Mouse (Mus musculus) MEL (cell line): ENCODE measurements around the gene Madcam1. TPM values are rescaled to one million over a fixed set of nuclear protein-coding genes. Genes with fewer than 3 reads are reported as not detected.

Source experiments
- DNase-seq: peaks from one replicate; pipeline ENCODE4 v3.0.0; 2011; ENCODE audit warnings: low read depth, low spot score
- H3K27ac ChIP-seq: 2 replicates; pipeline ENCODE4 v1.5.1; 2012; ENCODE audit warnings: low read depth, mild to moderate bottlenecking, control low read depth, low read length, moderate library complexity; ENCODE audit not compliant: control insufficient read depth
- H3K27me3 ChIP-seq, 2 experiments: fragments of 150-350 bp in 1 of 2; sonication (generic) in 1 of 2; 2 replicates each; pipeline ENCODE4 v1.6.1; 2012; ENCODE audit warnings: low read length in 2 of 2, mild to moderate bottlenecking in 2 of 2, improper control_type of control experiment in 1 of 2, moderate library complexity in 1 of 2; ENCODE audit not compliant: insufficient read depth in 2 of 2, control insufficient read depth in 1 of 2
- H3K36me3 ChIP-seq, 2 experiments: 2 replicates each; pipeline ENCODE4 v1.6.1; 2012 to 2014; ENCODE audit warnings: low read length in 2 of 2, improper control_type of control experiment in 1 of 2, inconsistent platforms in 1 of 2, mild to moderate bottlenecking in 1 of 2; ENCODE audit not compliant: insufficient read depth in 2 of 2, control insufficient read depth in 1 of 2
- H3K4me1 ChIP-seq, 2 experiments: fragments of 150-350 bp in 1 of 2; sonication (generic) in 1 of 2; 2 replicates each; pipeline ENCODE4 v1.6.1; 2012; ENCODE audit warnings: low read length in 2 of 2, improper control_type of control experiment in 1 of 2, mild to moderate bottlenecking in 1 of 2; ENCODE audit not compliant: insufficient read depth in 2 of 2, control insufficient read depth in 1 of 2
- H3K4me3 ChIP-seq, 2 experiments: fragments of 150-350 bp in 1 of 2; sonication (generic) in 1 of 2; 2 replicates each; pipeline ENCODE4 v1.5.1; 2012; ENCODE audit warnings: low read depth in 2 of 2, low read length in 2 of 2, mild to moderate bottlenecking in 2 of 2, moderate library complexity in 2 of 2, control low read depth in 1 of 2, improper control_type of control experiment in 1 of 2; ENCODE audit not compliant: control insufficient read depth in 1 of 2, insufficient read depth in 1 of 2
- H3K79me2 ChIP-seq: 2 replicates; pipeline ENCODE4 v1.6.1; 2012; ENCODE audit warnings: mild to moderate bottlenecking, low read length, moderate library complexity; ENCODE audit not compliant: control insufficient read depth, poor library complexity, insufficient read depth
- H3K9ac ChIP-seq: 2 replicates; pipeline ENCODE4 v1.6.1; 2012; ENCODE audit warnings: low read depth, mild to moderate bottlenecking, control low read depth, low read length, moderate library complexity; ENCODE audit not compliant: control insufficient read depth, poor library complexity, severe bottlenecking
- H3K9me3 ChIP-seq: fragments of 150-350 bp; sonication (generic); replicated peaks from 2 replicates; pipeline ENCODE4 v1.6.1; 2012; ENCODE audit warnings: mild to moderate bottlenecking, low read length, improper control_type of control experiment, moderate library complexity; ENCODE audit not compliant: insufficient read depth
- BHLHE40 ChIP-seq: IDR thresholded peaks from 2 replicates; pipeline ENCODE4 v1.6.1; 2012; ENCODE audit warnings: low read depth, mild to moderate bottlenecking, inconsistent platforms, low read length, improper control_type of control experiment, borderline replicate concordance
- CHD2 ChIP-seq: IDR thresholded peaks from 2 replicates; pipeline ENCODE4 v1.6.1; 2011; ENCODE audit warnings: low read length, improper control_type of control experiment
- CTCF ChIP-seq, 3 experiments: IDR thresholded peaks in 2 of 3; conservative IDR thresholded peaks in 1 of 3; 2 replicates each; pipeline ENCODE4 v1.5.1; 2011 to 2012; ENCODE audit warnings: low read length in 3 of 3, low read depth in 2 of 3, mild to moderate bottlenecking in 2 of 3, improper control_type of control experiment in 1 of 3, inconsistent platforms in 1 of 3, mixed read lengths in 1 of 3, moderate library complexity in 1 of 3; ENCODE audit not compliant: control insufficient read depth in 1 of 3, insufficient read depth in 1 of 3, poor library complexity in 1 of 3, severe bottlenecking in 1 of 3
- E2F4 ChIP-seq: IDR thresholded peaks from 2 replicates; pipeline ENCODE4 v1.6.1; 2011; ENCODE audit warnings: low read depth, low read length, improper control_type of control experiment, borderline replicate concordance
- ETS1 ChIP-seq: IDR thresholded peaks from 2 replicates; pipeline ENCODE4 v1.6.1; 2012; ENCODE audit warnings: low read depth, mild to moderate bottlenecking, inconsistent platforms, low read length, improper control_type of control experiment, moderate library complexity
- HCFC1 ChIP-seq: IDR thresholded peaks from 2 replicates; pipeline ENCODE4 v1.6.1; 2012; ENCODE audit warnings: low read depth, mild to moderate bottlenecking, inconsistent platforms, low read length, improper control_type of control experiment, moderate library complexity
- MAX ChIP-seq: IDR thresholded peaks from 2 replicates; pipeline ENCODE4 v1.6.1; 2011; ENCODE audit warnings: low read length, improper control_type of control experiment
- MAZ ChIP-seq: IDR thresholded peaks from 2 replicates; pipeline ENCODE4 v1.6.1; 2012; ENCODE audit warnings: low read depth, mild to moderate bottlenecking, inconsistent platforms, low read length, improper control_type of control experiment
- MXI1 ChIP-seq: IDR thresholded peaks from 2 replicates; pipeline ENCODE4 v1.6.1; 2011; ENCODE audit warnings: mild to moderate bottlenecking, low read depth, low read length, improper control_type of control experiment
- NELFE ChIP-seq: IDR thresholded peaks from 2 replicates; pipeline ENCODE4 v1.6.1; 2011; ENCODE audit warnings: low read depth, low read length, improper control_type of control experiment
- NRF1 ChIP-seq: IDR thresholded peaks from 2 replicates; pipeline ENCODE4 v1.6.1; 2014; ENCODE audit warnings: low read depth, mild to moderate bottlenecking, inconsistent platforms, low read length, improper control_type of control experiment, moderate library complexity; ENCODE audit not compliant: poor library complexity, insufficient read depth, severe bottlenecking
- POLR2A ChIP-seq, 2 experiments: IDR thresholded peaks; 2 replicates each; pipeline ENCODE4 v1.6.1; 2011 to 2012; ENCODE audit warnings: low read length in 2 of 2, mild to moderate bottlenecking in 2 of 2, control low read depth in 1 of 2, improper control_type of control experiment in 1 of 2, low read depth in 1 of 2, moderate library complexity in 1 of 2; ENCODE audit not compliant: control insufficient read depth in 1 of 2, insufficient read depth in 1 of 2, poor library complexity in 1 of 2
- POLR2AphosphoS2 ChIP-seq: IDR thresholded peaks from 2 replicates; pipeline ENCODE4 v1.6.1; 2011; ENCODE audit warnings: low read length, improper control_type of control experiment
- POLR2AphosphoS5 ChIP-seq: IDR thresholded peaks from 2 replicates; pipeline ENCODE4 v1.6.1; 2012; ENCODE audit warnings: low read depth, borderline replicate concordance, mild to moderate bottlenecking, inconsistent platforms, low read length, moderate library complexity, mixed read lengths
- SIN3A ChIP-seq: IDR thresholded peaks from 2 replicates; pipeline ENCODE4 v1.6.1; 2012; ENCODE audit warnings: low read length, improper control_type of control experiment, inconsistent platforms
- TBP ChIP-seq: IDR thresholded peaks from 2 replicates; pipeline ENCODE4 v1.8.0; 2011; ENCODE audit warnings: low read depth, low read length, improper control_type of control experiment
- TCF12 ChIP-seq: IDR thresholded peaks from 2 replicates; pipeline ENCODE4 v1.6.1; 2014; ENCODE audit warnings: low read depth, mild to moderate bottlenecking, inconsistent platforms, low read length, improper control_type of control experiment, moderate library complexity
- UBTF ChIP-seq: IDR thresholded peaks from 2 replicates; pipeline ENCODE4 v1.6.1; 2012; ENCODE audit warnings: low read depth, mild to moderate bottlenecking, inconsistent platforms, low read length, improper control_type of control experiment, moderate library complexity, borderline replicate concordance; ENCODE audit not compliant: insufficient read depth
- USF1 ChIP-seq: IDR thresholded peaks from 2 replicates; pipeline ENCODE4 v1.6.1; 2014; ENCODE audit warnings: low read depth, mild to moderate bottlenecking, inconsistent platforms, low read length, improper control_type of control experiment, moderate library complexity
- USF2 ChIP-seq, 2 experiments: IDR thresholded peaks; 2 replicates each; pipeline ENCODE4 v1.6.1; 2011 to 2012; ENCODE audit warnings: improper control_type of control experiment in 2 of 2, low read length in 2 of 2, borderline replicate concordance in 1 of 2, inconsistent platforms in 1 of 2, low read depth in 1 of 2, mild to moderate bottlenecking in 1 of 2; ENCODE audit not compliant: insufficient read depth in 1 of 2
- ZMIZ1 ChIP-seq: IDR thresholded peaks from 2 replicates; pipeline ENCODE4 v1.6.1; 2012; ENCODE audit warnings: low read depth, mild to moderate bottlenecking, inconsistent platforms, low read length, improper control_type of control experiment, moderate library complexity
- ZNF384 ChIP-seq: IDR thresholded peaks from 2 replicates; pipeline ENCODE4 v1.6.1; 2012; ENCODE audit warnings: low read depth, mild to moderate bottlenecking, inconsistent platforms, low read length, improper control_type of control experiment
- polyA plus RNA-seq, 2 experiments: library from polyadenylated mRNA; stranded (reverse) in 1 of 2; unstranded in 1 of 2; fragments of >175 nt in 1 of 2; fragments of >200 nt in 1 of 2; gene quantifications; 2 replicates each; pipeline versions ENCODE4 v1.2.1 to v1.2.4; 2012; ENCODE audit warnings: low replicate concordance in 2 of 2, low read depth in 1 of 2; ENCODE audit not compliant: insufficient read length in 2 of 2, insufficient read depth in 1 of 2, missing spikeins in 1 of 2
- total RNA-seq: library from RNA; depleted of rRNA; stranded (reverse); fragments of 300-350 nt; gene quantifications from 2 replicates; pipeline ENCODE4 v1.2.3, GENCODE M21; 2012

The Madcam1 gene
- total and polyA plus RNA-seq, 3 experiments, result not detected

DNA sequence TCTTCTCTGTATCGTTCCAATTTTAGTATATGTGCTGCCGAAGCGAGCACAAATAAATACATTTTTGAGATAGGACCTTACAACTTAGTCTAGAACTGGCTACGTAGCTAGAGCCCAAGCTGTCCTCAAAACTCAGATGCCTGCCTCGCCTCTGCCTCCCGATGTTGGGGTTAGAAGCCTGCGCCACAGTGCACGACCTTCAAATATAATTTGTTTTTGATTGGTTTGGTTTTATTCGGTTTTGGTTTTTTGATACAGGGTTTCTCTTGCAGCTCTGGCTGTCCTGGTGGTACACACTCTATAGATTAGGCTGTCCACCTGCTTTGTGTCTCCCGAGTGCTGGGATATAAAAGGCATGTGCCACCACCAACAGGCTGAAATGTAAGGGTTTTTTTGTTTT, 39.2 kb downstream of the Madcam1 start:
- H3K4me3 ChIP-seq, result peak overlapping the region; percentile 61 to 84
- H3K4me1 ChIP-seq, result peaks cover 9 to 16% of the 10 kb centered on the region in 2 experiments; a peak in 3 of 4 replicates
- TF ChIP-seq ZMIZ1 (no peak), ZNF384 (0 out of 2 replicates have a peak, but pooled peaks have one; percentile 8), MXI1 (0 out of 2 replicates have a peak, but pooled peaks have one; percentile 46), POLR2AphosphoS5 (no peak), POLR2A (IDR thresholded peaks at IDR 0.05; ENCODE audit: control insufficient read depth in 1 of 2, insufficient read depth in 1 of 2, low read depth in 1 of 2, low read length in 2 of 2, poor library complexity in 1 of 2) (0 out of 4 replicates have a peak, but pooled peaks of 1 of the 2 experiments have one; percentile 25)
- TF ChIP-seq, all 39 proteins: peak for 3
- Histone ChIP-seq H3K36me3 (peaks cover 0 to 14% of the 10 kb centered on the region in 2 experiments; a peak in 2 of 4 replicates), H3K79me2 (peaks cover 40% of the 10 kb centered on the region), H3K9me3 (no peaks in the 10 kb centered on the region), H3K27ac (peak overlapping the region; percentile 80), H3K9ac (peak overlapping the region; percentile 78), H3K27me3 (no peaks in the 10 kb centered on the region)
- DNase-seq, result peak; percentile 73

DNA sequence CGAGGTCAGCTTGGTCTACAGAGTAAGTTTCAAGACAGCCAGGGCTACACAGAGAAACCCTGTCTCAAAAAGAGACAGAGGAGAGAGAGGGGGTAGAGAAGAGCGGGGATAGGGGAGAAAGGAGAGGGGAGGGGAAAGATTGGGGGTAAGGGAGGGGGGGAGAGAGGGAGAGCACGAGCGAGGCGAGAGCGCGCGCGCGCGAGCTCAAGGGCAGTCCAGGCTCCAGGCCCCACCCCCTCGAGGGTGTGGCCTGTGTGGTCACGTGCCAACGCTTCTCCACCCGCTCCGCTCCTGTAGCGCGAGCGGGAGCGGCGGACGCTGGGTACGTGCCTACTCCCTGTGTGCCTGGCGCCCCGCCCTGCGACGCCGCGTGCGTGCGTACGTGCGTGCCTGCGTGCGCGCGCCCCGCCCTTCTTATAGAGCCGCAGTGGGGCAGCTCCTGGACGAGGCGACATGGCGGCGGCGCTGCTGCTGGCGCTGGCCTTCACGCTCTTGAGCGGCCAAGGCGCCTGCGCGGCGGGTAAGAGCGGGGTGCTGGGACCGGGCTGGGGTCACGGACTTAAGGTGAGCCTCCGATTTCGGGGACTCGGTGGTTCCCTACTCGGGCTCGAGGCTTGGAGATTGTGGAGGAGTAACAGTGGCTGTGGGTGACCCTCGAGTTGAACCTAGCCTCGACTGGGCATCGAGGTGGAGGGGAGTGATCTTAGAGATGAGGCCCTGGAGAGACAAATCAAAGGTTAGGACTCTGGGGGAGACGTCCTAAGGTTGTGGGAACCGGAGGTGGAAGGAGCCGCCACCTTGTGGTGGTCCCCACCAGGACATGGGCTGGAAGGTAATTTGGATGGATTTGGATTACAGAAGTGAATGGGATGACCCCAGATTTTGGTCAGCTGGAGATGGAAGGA, 40.0 kb downstream of the Madcam1 start, which contains the start of gene Bsg:
Gene Bsg, plus strand, starts transcription at position 427 of the 905 bp plus-strand sequence.
- peak within 1 kb of the TSS; percentile 84 for H3K9ac ChIP-seq
- H3K4me3 ChIP-seq, result peak within 1 kb of the TSS; percentile 86 to 92
- H3K4me1 ChIP-seq, result peaks cover 9 to 16% of the 10 kb centered on the region in 2 experiments; a peak in 3 of 4 replicates
- no peaks in the 10 kb centered on the region for H3K9me3 ChIP-seq
- TF ChIP-seq TCF12 (peak; percentile 71), NRF1 (peak; percentile 71), ZMIZ1 (peak; percentile 98), UBTF (no peak), USF1 (peak; percentile 99), SIN3A (peak; percentile 53), POLR2A (IDR thresholded peaks at IDR 0.05; ENCODE audit: control insufficient read depth in 1 of 2, insufficient read depth in 1 of 2, low read depth in 1 of 2, low read length in 2 of 2, poor library complexity in 1 of 2) (peak; percentile 98), POLR2AphosphoS5 (no peak), USF2 (IDR thresholded peaks at IDR 0.05; ENCODE audit: borderline replicate concordance in 1 of 2, insufficient read depth in 1 of 2, low read depth in 1 of 2, low read length in 2 of 2) (peak; percentile 54 to 87; a peak in 3 of 4 replicates), MAX (peak; percentile 95), CTCF (IDR thresholded peaks at IDR 0.05 in 2 of 3, conservative IDR thresholded peaks at IDR 0.05 in 1 of 3; ENCODE audit: control insufficient read depth in 1 of 3, insufficient read depth in 1 of 3, low read depth in 2 of 3, low read length in 3 of 3, poor library complexity in 1 of 3, severe bottlenecking in 1 of 3) (peak; percentile 42 to 54 (median 44); a peak in 5 of 6 replicates), BHLHE40 (peak; percentile 84; the same call in 1 of the 2 replicates), MAZ (peak; percentile 73), CHD2 (no peak), MXI1 (no peak; the same call in 1 of the 2 replicates), TBP (peak; percentile 85), NELFE (peak; percentile 97), HCFC1 (peak; percentile 78), ETS1 (no peak), POLR2AphosphoS2 (peak; percentile 93), E2F4 (peak; percentile 10; the same call in 1 of the 2 replicates)
- peaks cover 41% of the 10 kb centered on the region for H3K79me2 ChIP-seq
- no peaks in the 10 kb centered on the region for H3K27me3 ChIP-seq
- H3K27ac ChIP-seq, result peak within 1 kb of the TSS; percentile 80
- peaks cover 0 to 14% of the 10 kb centered on the region in 2 experiments; a peak in 2 of 4 replicates for H3K36me3 ChIP-seq
- DNase-seq, result peak; percentile 99
